Mouse (Mus musculus) MEL (cell line): ENCODE results near the gene Zfp664. TPM values are rescaled to one million over a fixed set of nuclear protein-coding genes. Genes with fewer than 3 reads are reported as not detected.

Experiments
- DNase-seq: peaks from one replicate; pipeline ENCODE4 v3.0.0; 2011; ENCODE audit warnings: low read depth, low spot score
- H3K27ac ChIP-seq: 2 replicates; pipeline ENCODE4 v1.5.1; 2012; ENCODE audit warnings: low read depth, mild to moderate bottlenecking, control low read depth, low read length, moderate library complexity; ENCODE audit not compliant: control insufficient read depth
- H3K27me3 ChIP-seq, 2 experiments: fragments of 150-350 bp in 1 of 2; sonication (generic) in 1 of 2; 2 replicates each; pipeline ENCODE4 v1.6.1; 2012; ENCODE audit warnings: low read length in 2 of 2, mild to moderate bottlenecking in 2 of 2, improper control_type of control experiment in 1 of 2, moderate library complexity in 1 of 2; ENCODE audit not compliant: insufficient read depth in 2 of 2, control insufficient read depth in 1 of 2
- H3K36me3 ChIP-seq, 2 experiments: 2 replicates each; pipeline ENCODE4 v1.6.1; 2012 to 2014; ENCODE audit warnings: low read length in 2 of 2, improper control_type of control experiment in 1 of 2, inconsistent platforms in 1 of 2, mild to moderate bottlenecking in 1 of 2; ENCODE audit not compliant: insufficient read depth in 2 of 2, control insufficient read depth in 1 of 2
- H3K4me1 ChIP-seq, 2 experiments: fragments of 150-350 bp in 1 of 2; sonication (generic) in 1 of 2; 2 replicates each; pipeline ENCODE4 v1.6.1; 2012; ENCODE audit warnings: low read length in 2 of 2, improper control_type of control experiment in 1 of 2, mild to moderate bottlenecking in 1 of 2; ENCODE audit not compliant: insufficient read depth in 2 of 2, control insufficient read depth in 1 of 2
- H3K4me3 ChIP-seq, 2 experiments: fragments of 150-350 bp in 1 of 2; sonication (generic) in 1 of 2; 2 replicates each; pipeline ENCODE4 v1.5.1; 2012; ENCODE audit warnings: low read depth in 2 of 2, low read length in 2 of 2, mild to moderate bottlenecking in 2 of 2, moderate library complexity in 2 of 2, control low read depth in 1 of 2, improper control_type of control experiment in 1 of 2; ENCODE audit not compliant: control insufficient read depth in 1 of 2, insufficient read depth in 1 of 2
- H3K79me2 ChIP-seq: 2 replicates; pipeline ENCODE4 v1.6.1; 2012; ENCODE audit warnings: mild to moderate bottlenecking, low read length, moderate library complexity; ENCODE audit not compliant: control insufficient read depth, poor library complexity, insufficient read depth
- H3K9ac ChIP-seq: 2 replicates; pipeline ENCODE4 v1.6.1; 2012; ENCODE audit warnings: low read depth, mild to moderate bottlenecking, control low read depth, low read length, moderate library complexity; ENCODE audit not compliant: control insufficient read depth, poor library complexity, severe bottlenecking
- H3K9me3 ChIP-seq: fragments of 150-350 bp; sonication (generic); replicated peaks from 2 replicates; pipeline ENCODE4 v1.6.1; 2012; ENCODE audit warnings: mild to moderate bottlenecking, low read length, improper control_type of control experiment, moderate library complexity; ENCODE audit not compliant: insufficient read depth
- BHLHE40 ChIP-seq: IDR thresholded peaks from 2 replicates; pipeline ENCODE4 v1.6.1; 2012; ENCODE audit warnings: low read depth, mild to moderate bottlenecking, inconsistent platforms, low read length, improper control_type of control experiment, borderline replicate concordance
- CHD1 ChIP-seq: IDR thresholded peaks from 2 replicates; pipeline ENCODE4 v1.6.1; 2012; ENCODE audit warnings: low read depth, mild to moderate bottlenecking, inconsistent platforms, low read length, improper control_type of control experiment
- CHD2 ChIP-seq: IDR thresholded peaks from 2 replicates; pipeline ENCODE4 v1.6.1; 2011; ENCODE audit warnings: low read length, improper control_type of control experiment
- E2F4 ChIP-seq: IDR thresholded peaks from 2 replicates; pipeline ENCODE4 v1.6.1; 2011; ENCODE audit warnings: low read depth, low read length, improper control_type of control experiment, borderline replicate concordance
- EP300 ChIP-seq, 2 experiments: IDR thresholded peaks; 2 replicates each; pipeline ENCODE4 v1.6.1; 2011; ENCODE audit warnings: improper control_type of control experiment in 2 of 2, low read length in 2 of 2, low read depth in 1 of 2, mild to moderate bottlenecking in 1 of 2
- ETS1 ChIP-seq: IDR thresholded peaks from 2 replicates; pipeline ENCODE4 v1.6.1; 2012; ENCODE audit warnings: low read depth, mild to moderate bottlenecking, inconsistent platforms, low read length, improper control_type of control experiment, moderate library complexity
- GATA1 ChIP-seq: IDR thresholded peaks from 2 replicates; pipeline ENCODE4 v1.6.1; 2011; ENCODE audit warnings: low read depth, low read length, improper control_type of control experiment
- HCFC1 ChIP-seq: IDR thresholded peaks from 2 replicates; pipeline ENCODE4 v1.6.1; 2012; ENCODE audit warnings: low read depth, mild to moderate bottlenecking, inconsistent platforms, low read length, improper control_type of control experiment, moderate library complexity
- KAT2A ChIP-seq: conservative IDR thresholded peaks from 2 replicates; pipeline ENCODE4 v1.6.1; 2012; ENCODE audit warnings: low read depth, low read length, improper control_type of control experiment, inconsistent platforms
- MEF2A ChIP-seq: IDR thresholded peaks from 2 replicates; pipeline ENCODE4 v1.6.1; 2014; ENCODE audit warnings: low read depth, mild to moderate bottlenecking, inconsistent platforms, low read length, improper control_type of control experiment; ENCODE audit not compliant: poor library complexity, insufficient replicate concordance, severe bottlenecking; ENCODE audit errors: extremely low read depth
- MYB ChIP-seq: IDR thresholded peaks from 2 replicates; pipeline ENCODE4 v1.6.1; 2011; ENCODE audit warnings: mild to moderate bottlenecking, low read depth, low read length, improper control_type of control experiment
- NELFE ChIP-seq: IDR thresholded peaks from 2 replicates; pipeline ENCODE4 v1.6.1; 2011; ENCODE audit warnings: low read depth, low read length, improper control_type of control experiment
- NRF1 ChIP-seq: IDR thresholded peaks from 2 replicates; pipeline ENCODE4 v1.6.1; 2014; ENCODE audit warnings: low read depth, mild to moderate bottlenecking, inconsistent platforms, low read length, improper control_type of control experiment, moderate library complexity; ENCODE audit not compliant: poor library complexity, insufficient read depth, severe bottlenecking
- POLR2AphosphoS2 ChIP-seq: IDR thresholded peaks from 2 replicates; pipeline ENCODE4 v1.6.1; 2011; ENCODE audit warnings: low read length, improper control_type of control experiment
- RCOR1 ChIP-seq: IDR thresholded peaks from 2 replicates; pipeline ENCODE4 v1.6.1; 2012; ENCODE audit warnings: low read depth, mild to moderate bottlenecking, inconsistent platforms, low read length, improper control_type of control experiment
- SIN3A ChIP-seq: IDR thresholded peaks from 2 replicates; pipeline ENCODE4 v1.6.1; 2012; ENCODE audit warnings: low read length, improper control_type of control experiment, inconsistent platforms
- SMC3 ChIP-seq: IDR thresholded peaks from 2 replicates; pipeline ENCODE4 v1.6.1; 2011; ENCODE audit warnings: low read depth, low read length, improper control_type of control experiment
- TBP ChIP-seq: IDR thresholded peaks from 2 replicates; pipeline ENCODE4 v1.8.0; 2011; ENCODE audit warnings: low read depth, low read length, improper control_type of control experiment
- USF1 ChIP-seq: IDR thresholded peaks from 2 replicates; pipeline ENCODE4 v1.6.1; 2014; ENCODE audit warnings: low read depth, mild to moderate bottlenecking, inconsistent platforms, low read length, improper control_type of control experiment, moderate library complexity
- USF2 ChIP-seq, 2 experiments: IDR thresholded peaks; 2 replicates each; pipeline ENCODE4 v1.6.1; 2011 to 2012; ENCODE audit warnings: improper control_type of control experiment in 2 of 2, low read length in 2 of 2, borderline replicate concordance in 1 of 2, inconsistent platforms in 1 of 2, low read depth in 1 of 2, mild to moderate bottlenecking in 1 of 2; ENCODE audit not compliant: insufficient read depth in 1 of 2
- ZC3H11A ChIP-seq: IDR thresholded peaks from 2 replicates; pipeline ENCODE4 v1.6.1; 2012; ENCODE audit warnings: low read depth, mild to moderate bottlenecking, inconsistent platforms, low read length, improper control_type of control experiment
- ZKSCAN1 ChIP-seq: IDR thresholded peaks from 2 replicates; pipeline ENCODE4 v1.6.1; 2012; ENCODE audit warnings: low read depth, mild to moderate bottlenecking, inconsistent platforms, low read length, improper control_type of control experiment, moderate library complexity
- ZMIZ1 ChIP-seq: IDR thresholded peaks from 2 replicates; pipeline ENCODE4 v1.6.1; 2012; ENCODE audit warnings: low read depth, mild to moderate bottlenecking, inconsistent platforms, low read length, improper control_type of control experiment, moderate library complexity
- ZNF384 ChIP-seq: IDR thresholded peaks from 2 replicates; pipeline ENCODE4 v1.6.1; 2012; ENCODE audit warnings: low read depth, mild to moderate bottlenecking, inconsistent platforms, low read length, improper control_type of control experiment
- polyA plus RNA-seq, 2 experiments: library from polyadenylated mRNA; stranded (reverse) in 1 of 2; unstranded in 1 of 2; fragments of >175 nt in 1 of 2; fragments of >200 nt in 1 of 2; gene quantifications; 2 replicates each; pipeline versions ENCODE4 v1.2.1 to v1.2.4; 2012; ENCODE audit warnings: low replicate concordance in 2 of 2, low read depth in 1 of 2; ENCODE audit not compliant: insufficient read length in 2 of 2, insufficient read depth in 1 of 2, missing spikeins in 1 of 2
- total RNA-seq: library from RNA; depleted of rRNA; stranded (reverse); fragments of 300-350 nt; gene quantifications from 2 replicates; pipeline ENCODE4 v1.2.3, GENCODE M21; 2012

Zfp664 gene
- total and polyA plus RNA-seq, 3 experiments = 18.6 to 205 (median 37.7) TPM

- TF ChIP-seq POLR2AphosphoS2 (no peak), EP300 (IDR thresholded peaks at IDR 0.05; ENCODE audit: low read depth in 1 of 2, low read length in 2 of 2) (no peak), CHD2 (no peak), ETS1 (no peak), ZNF384 (no peak), HCFC1 (no peak), E2F4 (no peak), ZMIZ1 (no peak), NRF1 (no peak), ZC3H11A (no peak), BHLHE40 (no peak), CHD1 (no peak), MYB (no peak), USF1 (no peak), SMC3 (no peak), SIN3A (no peak), ZKSCAN1 (no peak), MEF2A (no peak), GATA1 (no peak), NELFE (no peak)
- Histone ChIP-seq H3K79me2 (peaks cover 20% of the 10 kb centered on the region), H3K27ac (no peak overlapping the region), H3K9ac (no peak overlapping the region), H3K9me3 (no peaks in the 10 kb centered on the region), H3K27me3 (no peaks in the 10 kb centered on the region), H3K36me3 (peaks cover 0 to 11% of the 10 kb centered on the region in 2 experiments), H3K4me3 (no peak overlapping the region), H3K4me1 (peaks cover 2 to 10% of the 10 kb centered on the region in 2 experiments)
- DNase-seq = no peak
Measured at GRCm38 (mm10) chr5:124872033-124872432, 9.5 kb downstream of the Zfp664 start.

- peak; percentile 41 for DNase-seq
- peaks cover 2 to 10% of the 10 kb centered on the region in 2 experiments for H3K4me1 ChIP-seq
- H3K27ac ChIP-seq = no peak overlapping the region
- peaks cover 16% of the 10 kb centered on the region; the same call in 1 of the 2 replicates for H3K79me2 ChIP-seq
- TF ChIP-seq RCOR1 (no peak), TBP (no peak), NRF1 (no peak), KAT2A (no peak), USF2 (IDR thresholded peaks at IDR 0.05; ENCODE audit: borderline replicate concordance in 1 of 2, insufficient read depth in 1 of 2, low read depth in 1 of 2, low read length in 2 of 2) (no peak), POLR2AphosphoS2 (no peak), USF1 (no peak), ETS1 (no peak), E2F4 (no peak)
- H3K27me3 ChIP-seq = no peaks in the 10 kb centered on the region
- H3K9me3 ChIP-seq = no peaks in the 10 kb centered on the region
- no peak overlapping the region for H3K9ac ChIP-seq
- H3K36me3 ChIP-seq = peaks cover 0 to 11% of the 10 kb centered on the region in 2 experiments
- H3K4me3 ChIP-seq = no peak overlapping the region
Measured at GRCm38 (mm10) chr5:124873096-124873495, 10.6 kb downstream of the Zfp664 start.
